Mouse (Mus musculus) heart, embryonic 12.5 days (tissue): ENCODE data around the gene Fbxo42. TPM values are rescaled to one million over a fixed set of nuclear protein-coding genes. Genes with fewer than 3 reads are reported as not detected.
"Not testable (repeated sequence)": the region's sequence is repeated elsewhere in the genome, so short reads cannot be mapped to it uniquely, and the experiment has no call there.

Source experiments
- ATAC-seq: fragments of 200-750 bp; cut with Nextera tagmentation; 2 replicates; pipeline ENCODE4 v1.8.0; 2017; ENCODE audit warnings: moderate TSS enrichment, moderate library complexity; ENCODE audit not compliant: insufficient number of reproducible peaks, low FRiP score
- H3K27ac ChIP-seq: fragments of 300-500 bp; sonication (generic); 2 replicates; pipeline ENCODE4 v1.5.1; 2016; ENCODE audit warnings: mild to moderate bottlenecking, moderate library complexity; ENCODE audit not compliant: poor library complexity, severe bottlenecking
- H3K27me3 ChIP-seq: fragments of 300-500 bp; sonication (generic); replicated peaks from 2 replicates; pipeline ENCODE4 v1.6.1; 2016; ENCODE audit warnings: mild to moderate bottlenecking, moderate library complexity
- H3K36me3 ChIP-seq: fragments of 300-500 bp; sonication (generic); 2 replicates; pipeline ENCODE4 v1.6.1; 2016; ENCODE audit warnings: mild to moderate bottlenecking, moderate library complexity
- H3K4me1 ChIP-seq: fragments of 300-500 bp; sonication (generic); replicated peaks from 2 replicates; pipeline ENCODE4 v1.6.1; 2016; ENCODE audit warnings: mild to moderate bottlenecking
- H3K4me2 ChIP-seq: fragments of 300-500 bp; sonication (generic); 2 replicates; pipeline ENCODE4 v1.6.1; 2016; ENCODE audit warnings: mild to moderate bottlenecking, moderate library complexity
- H3K4me3 ChIP-seq: fragments of 300-500 bp; sonication (generic); 2 replicates; pipeline ENCODE4 v1.5.1; 2016; ENCODE audit warnings: mild to moderate bottlenecking
- H3K9ac ChIP-seq: fragments of 300-500 bp; sonication (generic); 2 replicates; pipeline ENCODE4 v1.6.1; 2016; ENCODE audit warnings: mild to moderate bottlenecking, moderate library complexity
- H3K9me3 ChIP-seq: fragments of 300-500 bp; sonication (generic); replicated peaks from 2 replicates; pipeline ENCODE4 v1.6.1; 2016; ENCODE audit warnings: mild to moderate bottlenecking, moderate library complexity
- WGBS: fragments of 180-500 bp; shearing (Covaris S2); methylation state at CpG from one replicate; pipeline ENCODE4 v1.1.7; 2016; 5-methylcytosine and 5-hydroxymethylcytosine counted together
- polyA plus RNA-seq: library from polyadenylated mRNA; unstranded; fragments of >200 nt; fragmentation: Nextera tagmentation; extraction: Ambion mirVana; gene quantifications from 2 replicates; pipeline ENCODE4 v1.2.1, GENCODE M21; 2016

Gene Fbxo42
- polyA plus RNA-seq, 1 experiment from 2014 or later, result 18.2 TPM

- no peaks in the 10 kb centered on the region for H3K27me3 ChIP-seq
- no peaks in the 10 kb centered on the region; the same call in 1 of the 2 replicates for H3K36me3 ChIP-seq
- no peaks in the 10 kb centered on the region for H3K9me3 ChIP-seq
- H3K4me1 ChIP-seq, result peaks cover 75% of the 10 kb centered on the region
- H3K27ac ChIP-seq, result peak overlapping the region; percentile 22; the same call in 1 of the 2 replicates
- H3K9ac ChIP-seq, result no peak overlapping the region
- no peak for ATAC-seq
- H3K4me3 ChIP-seq, result no peak overlapping the region
- 68% methylated on average over 20 of the region's 20 CpGs for WGBS
- peak overlapping the region; percentile 14; the same call in 1 of the 2 replicates for H3K4me2 ChIP-seq
Observed at GRCm38 (mm10) chr4:141134751-141135530, 12.8 kb upstream of the Fbxo42 start.

GRCm38 (mm10) chr4:141136126-141136525 is 11.6 kb upstream of the Fbxo42 start:
- Histone ChIP-seq H3K9ac (peak overlapping the region; percentile 31; the same call in 1 of the 2 replicates), H3K27me3 (no peaks in the 10 kb centered on the region), H3K4me1 (peaks cover 67% of the 10 kb centered on the region), H3K4me3 (no peak overlapping the region), H3K4me2 (no peak overlapping the region), H3K36me3 (no peaks in the 10 kb centered on the region; the same call in 1 of the 2 replicates), H3K27ac (no peak overlapping the region), H3K9me3 (no peaks in the 10 kb centered on the region)
- no peak for ATAC-seq
- 72% methylated on average over 7 of the region's 7 CpGs for WGBS

- Histone ChIP-seq H3K4me2 (peak overlapping the region; percentile 97), H3K4me1 (peaks cover 51% of the 10 kb centered on the region)
- not testable (repeated sequence) for H3K27me3 ChIP-seq, H3K36me3 ChIP-seq, H3K27ac ChIP-seq, H3K9ac ChIP-seq, H3K4me3 ChIP-seq, ATAC-seq, H3K9me3 ChIP-seq
- WGBS, result 83% methylated on average over 3 of the region's 3 CpGs
Observed at GRCm38 (mm10) chr4:141137740-141138139, 10.0 kb upstream of the Fbxo42 start.

GRCm38 (mm10) chr4:141138425-141139115 is 9.1 kb upstream of the Fbxo42 start:
- ATAC-seq, result peak; percentile 16
- Histone ChIP-seq H3K4me3 (peak overlapping the region; percentile 89), H3K9me3 (no peaks in the 10 kb centered on the region), H3K27ac (peak overlapping the region; percentile 95), H3K36me3 (no peaks in the 10 kb centered on the region; the same call in 1 of the 2 replicates), H3K9ac (peak overlapping the region; percentile 85), H3K4me1 (peaks cover 43% of the 10 kb centered on the region), H3K4me2 (peak overlapping the region; percentile 97), H3K27me3 (no peaks in the 10 kb centered on the region)
- 1% methylated on average over 29 of the region's 29 CpGs for WGBS

GRCm38 (mm10) chr4:141139116-141139970 is 8.4 kb upstream of the Fbxo42 start, which contains the start of gene Szrd1:
Szrd1 (minus strand) TSS chr4:141139775.
- Histone ChIP-seq H3K4me3 (peak within 1 kb of the TSS; percentile 89), H3K36me3 (no peaks in the 10 kb centered on the region; the same call in 1 of the 2 replicates), H3K4me2 (peak within 1 kb of the TSS; percentile 97), H3K27ac (peak within 1 kb of the TSS; percentile 95), H3K4me1 (peaks cover 38% of the 10 kb centered on the region), H3K9ac (peak within 1 kb of the TSS; percentile 85), H3K9me3 (no peaks in the 10 kb centered on the region), H3K27me3 (no peaks in the 10 kb centered on the region)
- ATAC-seq, result peak; percentile 95
- WGBS, result under 1% methylated on average over 63 of the region's 63 CpGs

GRCm38 (mm10) chr4:141140354-141140753 is 7.4 kb upstream of the Fbxo42 start:
- H3K27ac ChIP-seq, H3K9me3 ChIP-seq, H3K27me3 ChIP-seq, H3K4me3 ChIP-seq, ATAC-seq, H3K4me2 ChIP-seq, H3K9ac ChIP-seq, H3K36me3 ChIP-seq: not testable (repeated sequence)
- peaks cover 28% of the 10 kb centered on the region for H3K4me1 ChIP-seq
- WGBS, result 87% methylated on average over 9 of the region's 9 CpGs

- no peak for ATAC-seq
- no peak overlapping the region for H3K4me2 ChIP-seq
- 87% methylated on average over 6 of the region's 6 CpGs for WGBS
- no peaks in the 10 kb centered on the region for H3K9me3 ChIP-seq
- no peaks in the 10 kb centered on the region for H3K27me3 ChIP-seq
- H3K27ac ChIP-seq, result no peak overlapping the region
- no peak overlapping the region for H3K4me3 ChIP-seq
- H3K36me3 ChIP-seq, result no peaks in the 10 kb centered on the region; the same call in 1 of the 2 replicates
- no peak overlapping the region for H3K9ac ChIP-seq
- peaks cover 23% of the 10 kb centered on the region for H3K4me1 ChIP-seq
Observed at GRCm38 (mm10) chr4:141140967-141141366, 6.7 kb upstream of the Fbxo42 start.

- peak overlapping the region; percentile 47; the same call in 1 of the 2 replicates for H3K9ac ChIP-seq
- H3K4me3 ChIP-seq, result no peak overlapping the region
- peak overlapping the region; percentile 47 for H3K4me2 ChIP-seq
- H3K36me3 ChIP-seq, result no peaks in the 10 kb centered on the region
- no peaks in the 10 kb centered on the region for H3K9me3 ChIP-seq
- 23% methylated on average over 9 of the region's 9 CpGs for WGBS
- ATAC-seq, result no peak
- H3K27ac ChIP-seq, result no peak overlapping the region
- H3K4me1 ChIP-seq, result peaks cover 19% of the 10 kb centered on the region
- no peaks in the 10 kb centered on the region for H3K27me3 ChIP-seq
Observed at GRCm38 (mm10) chr4:141142285-141142811, 5.4 kb upstream of the Fbxo42 start.

GRCm38 (mm10) chr4:141145124-141145523 is 2.6 kb upstream of the Fbxo42 start:
- not testable (repeated sequence) for H3K9me3 ChIP-seq, ATAC-seq, H3K36me3 ChIP-seq, H3K27me3 ChIP-seq, H3K4me3 ChIP-seq, H3K9ac ChIP-seq, H3K4me2 ChIP-seq, H3K27ac ChIP-seq
- WGBS, result 85% methylated on average over 12 of the region's 16 CpGs
- peaks cover 21% of the 10 kb centered on the region for H3K4me1 ChIP-seq

- H3K4me2 ChIP-seq, result peak overlapping the region; percentile 80
- H3K27ac ChIP-seq, result peak overlapping the region; percentile 83; the same call in 1 of the 2 replicates
- no peak overlapping the region for H3K4me3 ChIP-seq
- no peak for ATAC-seq
- H3K27me3 ChIP-seq, result no peaks in the 10 kb centered on the region
- WGBS, result 91% methylated on average over 6 of the region's 6 CpGs
- H3K4me1 ChIP-seq, result peaks cover 21% of the 10 kb centered on the region
- H3K9me3 ChIP-seq, result no peaks in the 10 kb centered on the region
- no peaks in the 10 kb centered on the region for H3K36me3 ChIP-seq
- H3K9ac ChIP-seq, result no peak overlapping the region
Observed at GRCm38 (mm10) chr4:141146491-141147033, 1.2 kb upstream of the Fbxo42 start.
